Mouse (Mus musculus) hindbrain, embryonic 11.5 days (tissue): Measurements from ENCODE around the gene Arhgap18. TPM values are rescaled to one million over a fixed set of nuclear protein-coding genes. Genes with fewer than 3 reads are reported as not detected.
A peak's percentile ranks its signal among the peaks of the same experiment; 100 is the strongest.

Experiments used
- ATAC-seq: fragments of 200-750 bp; cut with Nextera tagmentation; 2 replicates; pipeline ENCODE4 v1.8.0; 2017; ENCODE audit warnings: mild to moderate bottlenecking, moderate TSS enrichment, moderate library complexity; ENCODE audit not compliant: low FRiP score
- DNase-seq: peaks from one replicate; pipeline ENCODE4 v3.0.0-alpha.2; 2015; ENCODE audit warnings: low spot score
- H3K27ac ChIP-seq: fragments of 300-500 bp; sonication (generic); 2 replicates; pipeline ENCODE4 v1.5.1; 2014; ENCODE audit warnings: mild to moderate bottlenecking, low read depth, low read length
- H3K27me3 ChIP-seq: fragments of 300-500 bp; sonication (generic); 2 replicates; pipeline ENCODE4 v1.6.1; 2014; ENCODE audit warnings: mild to moderate bottlenecking, low read length, moderate library complexity, mixed read lengths; ENCODE audit not compliant: control insufficient read depth, insufficient read depth
- H3K36me3 ChIP-seq: fragments of 300-500 bp; sonication (generic); 2 replicates; pipeline ENCODE4 v1.6.1; 2014; ENCODE audit warnings: mild to moderate bottlenecking, low read length, moderate library complexity, mixed read lengths; ENCODE audit not compliant: control insufficient read depth, insufficient read depth
- H3K4me1 ChIP-seq: fragments of 300-500 bp; sonication (generic); replicated peaks from 2 replicates; pipeline ENCODE4 v1.6.1; 2014; ENCODE audit warnings: low read length, mixed read lengths; ENCODE audit not compliant: control insufficient read depth, insufficient read depth
- H3K4me2 ChIP-seq: fragments of 300-500 bp; sonication (generic); replicated peaks from 2 replicates; pipeline ENCODE4 v1.6.1; 2014; ENCODE audit warnings: mild to moderate bottlenecking, low read depth, low read length
- H3K4me3 ChIP-seq: fragments of 300-500 bp; sonication (generic); 2 replicates; pipeline ENCODE4 v1.5.1; 2014; ENCODE audit warnings: low read depth, low read length
- H3K9ac ChIP-seq: fragments of 300-500 bp; sonication (generic); 2 replicates; pipeline ENCODE4 v1.6.1; 2014; ENCODE audit warnings: low read depth, low read length
- H3K9me3 ChIP-seq: fragments of 300-500 bp; sonication (generic); 2 replicates; pipeline ENCODE4 v1.6.1; 2016; ENCODE audit warnings: low read length; ENCODE audit not compliant: control insufficient read depth
- WGBS: fragments of 180-500 bp; shearing (Covaris S2); extraction: QIAGEN DNeasy Blood & Tissue Kit; methylation state at CpG from one replicate; pipeline ENCODE4 v1.1.7; 2014; 5-methylcytosine and 5-hydroxymethylcytosine counted together
- polyA plus RNA-seq: library from polyadenylated mRNA; unstranded; fragments of >200 nt; fragmentation: Nextera tagmentation; extraction: Ambion mirVana; gene quantifications from 2 replicates; pipeline ENCODE4 v1.2.1, GENCODE M21; 2014

The Arhgap18 gene
- polyA plus RNA-seq, 1 experiment from 2014 or later = 12.9 TPM

DNA sequence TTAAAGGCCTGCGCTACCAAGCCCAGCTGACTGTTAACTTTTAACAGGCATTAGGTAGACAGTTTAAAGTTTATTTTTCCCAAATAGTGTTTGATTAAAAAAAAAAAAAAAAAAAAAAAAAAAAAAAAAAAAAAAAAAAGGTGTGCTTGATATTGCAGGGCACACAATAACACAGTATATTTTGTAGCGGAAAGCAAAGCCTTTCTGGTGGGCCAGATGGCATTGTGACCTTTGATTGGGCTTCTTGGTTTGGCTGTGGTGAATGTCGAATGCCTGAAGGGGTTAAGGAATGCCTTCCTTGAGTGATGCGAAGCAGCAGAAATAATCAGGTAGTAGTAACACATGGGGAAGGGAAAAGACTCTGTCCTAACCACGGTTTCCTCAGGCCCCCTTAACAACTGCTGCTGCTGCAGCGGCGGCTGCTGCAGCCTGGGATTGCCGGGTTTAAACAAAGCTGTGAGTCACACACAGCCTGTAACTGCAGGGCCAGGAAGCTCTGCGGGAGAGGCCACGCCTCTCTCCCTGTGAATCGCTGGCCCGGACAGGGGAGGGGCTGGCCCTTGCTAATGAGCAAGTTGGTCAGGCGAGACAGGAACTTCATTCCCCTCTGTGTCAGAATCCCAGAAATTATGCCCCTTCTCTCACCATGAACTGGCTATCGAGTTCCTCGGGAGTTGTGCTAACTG, 18.9 kb downstream of the Arhgap18 start:
- Histone ChIP-seq H3K9ac (peak overlapping the region; percentile 56), H3K4me2 (peak overlapping the region; percentile 75), H3K4me3 (peak overlapping the region; percentile 46), H3K9me3 (no peaks in the 10 kb centered on the region), H3K4me1 (no peaks in the 10 kb centered on the region), H3K36me3 (no peaks in the 10 kb centered on the region), H3K27ac (peak overlapping the region; percentile 74), H3K27me3 (no peaks in the 10 kb centered on the region)
- peak; percentile 86 for DNase-seq
- WGBS = 10% methylated on average over 15 of the region's 15 CpGs
- peak; percentile 97 for ATAC-seq

GRCm38 (mm10) chr10:26772624-26773540, 19.7 kb downstream of the Arhgap18 start:
- ATAC-seq = peak; percentile 78
- Histone ChIP-seq H3K4me2 (peak overlapping the region; percentile 75), H3K36me3 (no peaks in the 10 kb centered on the region), H3K27me3 (no peaks in the 10 kb centered on the region), H3K9ac (peak overlapping the region; percentile 56), H3K27ac (no peak overlapping the region), H3K4me1 (no peaks in the 10 kb centered on the region), H3K4me3 (peak overlapping the region; percentile 46), H3K9me3 (no peaks in the 10 kb centered on the region)
- 4% methylated on average over 22 of the region's 22 CpGs for WGBS
- peak; percentile 55 for DNase-seq

GRCm38 (mm10) chr10:26773541-26773940, 20.3 kb downstream of the Arhgap18 start:
- H3K4me2 ChIP-seq = 0 out of 2 replicates have a peak overlapping the region, but pooled peaks have one; percentile 2
- H3K36me3 ChIP-seq = no peaks in the 10 kb centered on the region
- no peak for DNase-seq
- H3K4me1 ChIP-seq = no peaks in the 10 kb centered on the region
- H3K9ac ChIP-seq = no peak overlapping the region
- H3K4me3 ChIP-seq = peak overlapping the region; percentile 46
- no peak for ATAC-seq
- no peak overlapping the region for H3K27ac ChIP-seq
- WGBS = 65% methylated on average over 5 of the region's 5 CpGs
- no peaks in the 10 kb centered on the region for H3K9me3 ChIP-seq
- no peaks in the 10 kb centered on the region for H3K27me3 ChIP-seq

DNA sequence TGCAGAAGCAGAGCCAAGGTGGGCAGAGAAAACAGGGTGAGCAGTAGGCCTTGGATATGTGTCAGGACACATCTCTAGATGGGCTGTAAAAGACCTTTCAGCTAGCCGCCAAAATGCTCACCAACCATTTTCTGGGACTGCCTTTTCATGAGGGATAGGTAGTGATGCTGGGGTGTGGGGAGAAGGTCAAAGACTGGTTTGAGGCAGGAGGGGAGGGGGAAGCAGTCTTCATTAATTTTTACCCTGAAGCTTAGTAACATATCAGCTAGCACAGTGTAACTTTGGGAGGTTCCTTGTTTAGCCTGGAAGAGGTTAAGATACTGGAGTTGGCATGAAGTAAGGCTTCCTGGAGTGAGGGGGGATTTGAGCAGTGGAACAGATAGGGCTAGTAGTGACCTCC, 21.0 kb downstream of the Arhgap18 start:
- Histone ChIP-seq H3K36me3 (no peaks in the 10 kb centered on the region), H3K27me3 (no peaks in the 10 kb centered on the region), H3K27ac (no peak overlapping the region), H3K4me2 (no peak overlapping the region), H3K9me3 (no peaks in the 10 kb centered on the region), H3K4me1 (no peaks in the 10 kb centered on the region), H3K9ac (no peak overlapping the region), H3K4me3 (no peak overlapping the region)
- 86% methylated on average over 1 of the region's 1 CpGs for WGBS
- DNase-seq (no peak), ATAC-seq (no peak)

GRCm38 (mm10) chr10:26776443-26776842, 23.2 kb downstream of the Arhgap18 start:
- Histone ChIP-seq H3K27ac (no peak overlapping the region), H3K36me3 (no peaks in the 10 kb centered on the region), H3K4me2 (no peak overlapping the region), H3K4me3 (no peak overlapping the region), H3K9ac (no peak overlapping the region), H3K4me1 (no peaks in the 10 kb centered on the region), H3K9me3 (no peaks in the 10 kb centered on the region), H3K27me3 (no peaks in the 10 kb centered on the region)
- DNase-seq = no peak
- no peak for ATAC-seq

- 82% methylated on average over 3 of the region's 3 CpGs for WGBS
- H3K4me3 ChIP-seq = no peak overlapping the region
These were observed 27.4 kb downstream of the Arhgap18 start for GRCm38 (mm10) chr10:26780581-26780980.

GRCm38 (mm10) chr10:26789680-26790079, 36.5 kb downstream of the Arhgap18 start:
- Histone ChIP-seq H3K9me3 (no peaks in the 10 kb centered on the region), H3K36me3 (no peaks in the 10 kb centered on the region), H3K27ac (no peak overlapping the region), H3K27me3 (no peaks in the 10 kb centered on the region), H3K4me3 (no peak overlapping the region), H3K4me1 (no peaks in the 10 kb centered on the region), H3K9ac (no peak overlapping the region), H3K4me2 (no peak overlapping the region)
- DNase-seq (no peak), ATAC-seq (no peak)
- 86% methylated on average over 2 of the region's 2 CpGs for WGBS

More at GRCm38 (mm10) chr10:26780581-26780980, 27.4 kb downstream of the Arhgap18 start:
- DNase-seq = no peak
- no peak for ATAC-seq
- no peak overlapping the region for H3K9ac ChIP-seq
- no peaks in the 10 kb centered on the region for H3K27me3 ChIP-seq
- H3K9me3 ChIP-seq = no peaks in the 10 kb centered on the region
- no peak overlapping the region for H3K4me2 ChIP-seq
- H3K36me3 ChIP-seq = no peaks in the 10 kb centered on the region
- no peak overlapping the region for H3K27ac ChIP-seq
- no peaks in the 10 kb centered on the region for H3K4me1 ChIP-seq

DNA sequence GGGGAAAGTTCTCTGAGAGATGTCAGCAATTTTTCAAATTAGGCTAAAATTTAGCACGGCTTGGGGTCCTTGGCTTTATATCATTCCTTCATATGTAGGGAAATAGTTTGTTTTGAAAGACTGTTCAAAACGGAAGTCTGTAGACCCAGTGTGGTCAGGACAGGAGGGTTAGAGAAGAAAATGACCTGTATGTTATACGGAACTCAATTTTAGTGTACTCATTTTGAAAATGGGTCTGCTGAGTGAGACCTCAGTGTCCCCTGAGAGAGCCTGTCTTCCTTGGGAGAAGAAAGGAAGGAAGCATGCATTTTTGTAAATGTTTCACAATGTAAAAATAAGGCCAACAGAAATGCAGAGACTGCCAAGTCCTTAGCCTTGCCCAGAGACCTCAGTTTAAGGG, 38.6 kb downstream of the Arhgap18 start:
- no peak for DNase-seq
- no peak for ATAC-seq
- Histone ChIP-seq H3K4me2 (no peak overlapping the region), H3K9me3 (no peaks in the 10 kb centered on the region), H3K36me3 (no peaks in the 10 kb centered on the region), H3K27me3 (no peaks in the 10 kb centered on the region), H3K4me3 (no peak overlapping the region), H3K27ac (no peak overlapping the region), H3K9ac (no peak overlapping the region), H3K4me1 (no peaks in the 10 kb centered on the region)
- 92% methylated on average over 3 of the region's 3 CpGs for WGBS
